Mouse (Mus musculus): Measurements from ENCODE around the gene Pgf. TPM values are rescaled to one million over a fixed set of nuclear protein-coding genes. Genes with fewer than 3 reads are reported as not detected.
"Not testable (repeated sequence)": the region's sequence is repeated elsewhere in the genome, so short reads cannot be mapped to it uniquely, and the experiment has no call there.

The Pgf gene
- total RNA-seq, 2 experiments from 2014 or later: 4.2 to 4.5 TPM

GRCm38 (mm10) chr12:85156324-85156723 is 21.3 kb downstream of the Pgf start:
- DNase-seq: no peak

- DNase-seq: no peak
Measured at GRCm38 (mm10) chr12:85153011-85153410, 24.6 kb downstream of the Pgf start.

GRCm38 (mm10) chr12:85151002-85151774 is 26.4 kb downstream of the Pgf start, which contains the start of gene Rps6kl1:
Gene Rps6kl1, minus strand, starts transcription at chr12:85151264.
- DNase-seq: peak; percentile 76 to 78

GRCm38 (mm10) chr12:85150321-85151001 is 27.1 kb downstream of the Pgf start:
- DNase-seq: no peak

- no peak for DNase-seq
Measured at GRCm38 (mm10) chr12:85146881-85147280, 30.7 kb downstream of the Pgf start.

GRCm38 (mm10) chr12:85146355-85146754 is 31.2 kb downstream of the Pgf start:
- DNase-seq: no peak

GRCm38 (mm10) chr12:85145630-85146029 is 32.0 kb downstream of the Pgf start:
- no peak for DNase-seq

- DNase-seq: no peak
Measured at GRCm38 (mm10) chr12:85144821-85145220, 32.8 kb downstream of the Pgf start.

GRCm38 (mm10) chr12:85144276-85144675 is 33.3 kb downstream of the Pgf start:
- not testable (repeated sequence) for DNase-seq

- peak; percentile 70 to 78 for DNase-seq
Measured at GRCm38 (mm10) chr12:85142803-85143202, 34.8 kb downstream of the Pgf start.

GRCm38 (mm10) chr12:85141096-85141495 is 36.5 kb downstream of the Pgf start:
- no peak for DNase-seq

- DNase-seq: no peak
Measured at GRCm38 (mm10) chr12:85140036-85140701, 37.4 kb downstream of the Pgf start.

- DNase-seq: no peak
Measured at GRCm38 (mm10) chr12:85136627-85137026, 41.0 kb downstream of the Pgf start.

- no peak for DNase-seq
Measured at GRCm38 (mm10) chr12:85135513-85136470, 41.8 kb downstream of the Pgf start.

- no peak for DNase-seq
Measured at GRCm38 (mm10) chr12:85134043-85134794, 43.4 kb downstream of the Pgf start.

- DNase-seq: no peak
Measured at GRCm38 (mm10) chr12:85131361-85131760, 46.2 kb downstream of the Pgf start.

GRCm38 (mm10) chr12:85129426-85129978 is 48.1 kb downstream of the Pgf start:
- no peak for DNase-seq

GRCm38 (mm10) chr12:85126986-85127603 is 50.5 kb downstream of the Pgf start:
- DNase-seq: no peak

- no peak for DNase-seq
Measured at GRCm38 (mm10) chr12:85124751-85125150, 52.8 kb downstream of the Pgf start.

GRCm38 (mm10) chr12:85123645-85124044 is 53.9 kb downstream of the Pgf start:
- DNase-seq: no peak
